Mouse (Mus musculus) brain, embryonic 14.5 days (tissue): Measurements from ENCODE around the gene Trim3. TPM values are rescaled to one million over a fixed set of nuclear protein-coding genes. Genes with fewer than 3 reads are reported as not detected.
A peak's percentile ranks its signal among the peaks of the same experiment; 100 is the strongest.

Experiments used
- DNase-seq: peaks from one replicate; pipeline ENCODE4 v3.0.0-alpha.2; 2011; ENCODE audit warnings: low read depth
- CTCF ChIP-seq: fragments of 200-500 bp; IDR thresholded peaks from 2 replicates; pipeline ENCODE4 v1.5.1; 2012; ENCODE audit warnings: inconsistent platforms, mild to moderate bottlenecking, moderate library complexity, borderline replicate concordance; ENCODE audit not compliant: insufficient read depth, insufficient read length; ENCODE audit errors: extremely low read depth
- POLR2A ChIP-seq: fragments of 200-500 bp; IDR thresholded peaks from 2 replicates; pipeline ENCODE4 v1.6.1; 2012; ENCODE audit warnings: mild to moderate bottlenecking, inconsistent platforms, borderline replicate concordance; ENCODE audit not compliant: poor library complexity, insufficient read depth, insufficient read length, severe bottlenecking; ENCODE audit errors: extremely low read depth
- polyA plus RNA-seq: library from polyadenylated mRNA; depleted of rRNA; stranded (reverse); fragments of >200 nt; gene quantifications from 2 replicates; pipeline ENCODE4 v1.2.3, GENCODE M21; 2012; rRNA removed

Trim3 gene
- polyA plus RNA-seq, 1 experiment: 127 TPM

DNA sequence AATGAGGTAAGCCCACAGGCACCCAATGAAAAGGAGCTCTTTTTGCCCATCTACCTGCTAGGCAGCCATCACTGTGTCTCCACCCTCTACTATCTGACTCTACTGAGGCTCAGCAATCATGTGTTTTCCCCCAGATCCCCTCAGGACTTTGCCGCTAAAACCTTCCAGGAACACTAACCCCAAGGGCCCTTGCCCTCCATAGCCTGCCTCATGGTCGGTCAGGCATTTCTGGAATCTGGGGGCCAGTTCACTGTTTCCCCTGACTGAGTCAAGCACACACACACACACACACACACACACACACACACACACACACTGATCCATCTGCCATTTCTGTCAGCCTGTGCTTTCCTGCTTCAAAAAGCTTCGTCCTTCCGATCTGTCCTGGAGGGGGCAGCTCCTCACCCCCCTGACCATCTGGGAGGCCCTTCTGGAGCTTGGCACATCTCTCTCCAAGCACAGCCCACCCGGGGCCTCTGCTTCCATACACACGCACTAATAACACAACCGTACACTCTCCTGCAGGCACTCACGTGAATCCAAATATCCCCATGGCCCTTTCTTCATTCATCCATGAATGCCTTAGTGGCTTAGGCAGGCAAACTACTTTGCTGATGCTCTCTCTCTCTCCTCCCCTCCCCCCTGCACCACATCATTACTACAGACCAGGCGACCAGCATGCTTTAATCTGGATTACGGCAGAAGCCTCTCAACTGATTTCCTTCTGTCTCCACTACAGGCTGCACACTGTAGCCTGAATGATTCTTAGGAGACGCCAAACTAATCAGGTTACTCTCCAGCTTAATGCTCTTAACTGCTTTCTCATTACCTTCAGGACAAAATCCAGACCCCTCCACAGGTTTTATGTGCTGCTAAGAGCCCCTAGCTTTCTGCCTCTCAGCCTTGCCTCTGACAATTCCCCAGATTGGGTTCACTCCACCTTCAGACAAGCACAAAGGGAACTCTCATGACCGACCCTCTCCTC, 63.6 kb downstream of the Trim3 start:
- TF ChIP-seq POLR2A (no peak), CTCF (no peak)
- peak; percentile 82 for DNase-seq

DNA sequence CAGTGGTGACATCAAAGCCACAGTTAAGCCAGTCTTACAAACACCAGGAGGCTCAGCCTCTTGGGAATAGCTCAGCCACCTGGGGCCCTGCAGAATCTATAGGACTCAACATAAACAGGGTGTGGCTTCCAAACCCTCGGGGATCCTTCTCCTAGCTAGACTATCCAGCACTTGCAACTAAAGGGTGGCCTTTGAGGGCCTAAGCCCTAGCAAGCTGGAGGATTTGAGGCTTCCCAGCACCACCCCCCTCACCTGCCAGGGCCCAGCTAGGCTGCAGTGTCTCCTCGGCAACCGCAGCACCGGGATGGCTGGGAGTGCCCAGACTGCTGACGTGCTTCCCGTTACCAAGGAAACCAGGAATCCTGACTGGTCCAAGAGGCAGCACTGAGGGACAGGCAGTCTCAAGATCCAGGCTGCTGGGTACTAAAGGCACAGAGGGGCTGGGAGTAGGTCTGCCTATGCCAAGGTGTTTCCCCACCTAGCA, 64.3 kb downstream of the Trim3 start:
- DNase-seq: peak; percentile 94
- TF ChIP-seq CTCF (no peak), POLR2A (no peak)

DNA sequence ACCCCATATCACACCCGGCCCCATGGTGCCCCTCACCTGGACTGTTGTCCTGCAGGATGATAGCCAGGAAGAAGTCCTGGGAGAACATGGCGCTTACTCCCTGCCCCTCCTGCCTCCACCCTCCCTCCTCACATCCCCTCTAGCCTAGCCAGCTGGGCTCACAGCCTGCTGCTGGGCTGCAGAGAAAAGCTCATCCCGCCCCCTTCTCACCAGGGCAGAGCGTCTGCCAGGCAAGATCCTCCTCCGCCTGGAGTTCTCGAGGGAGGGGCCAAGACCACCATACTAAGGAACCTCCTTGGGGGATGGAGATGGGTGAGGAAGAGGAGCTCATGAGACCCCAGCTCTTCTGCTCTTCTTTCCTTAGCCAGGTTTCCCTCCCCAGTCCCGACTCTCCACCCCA, 64.8 kb downstream of the Trim3 start:
- peak; percentile 86 for DNase-seq
- TF ChIP-seq POLR2A (no peak), CTCF (no peak)

DNA sequence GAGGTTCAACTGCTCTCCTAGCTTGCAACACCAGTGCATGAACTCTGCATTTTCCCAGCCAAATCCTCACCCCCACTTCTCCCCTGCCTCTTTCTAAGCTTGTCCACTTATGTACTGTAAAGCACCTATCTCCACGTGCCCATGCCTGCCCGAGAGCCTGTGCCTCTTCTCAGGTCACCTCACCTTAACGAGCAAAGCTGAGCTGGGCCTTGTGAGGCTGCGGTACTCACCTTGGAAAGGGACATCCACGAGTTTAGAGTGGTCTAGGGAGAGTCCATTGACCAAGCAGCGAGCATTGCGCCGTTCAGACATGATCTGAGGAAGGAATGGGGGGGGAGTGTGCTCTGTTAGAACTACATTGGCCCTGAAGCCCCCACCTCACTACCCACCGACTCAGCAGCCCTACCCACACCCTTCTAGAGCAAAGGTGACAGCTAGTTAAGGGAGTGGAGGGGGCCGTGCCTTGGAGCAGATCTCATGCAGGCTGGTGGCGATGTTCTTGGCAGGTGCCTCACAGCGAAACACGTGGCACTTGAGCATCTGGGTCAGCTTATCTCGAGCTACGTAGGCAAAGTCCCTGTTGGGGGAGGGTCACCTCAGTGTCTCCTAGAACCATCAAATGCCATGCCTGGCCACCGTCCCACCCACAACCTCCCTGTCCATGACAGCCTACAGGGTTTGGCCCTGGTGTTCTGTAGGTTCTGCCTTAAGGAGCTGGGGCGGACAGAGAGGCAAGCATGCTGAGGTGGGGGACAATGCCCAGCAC, 68.1 kb downstream of the Trim3 start:
- no peak for DNase-seq
- TF ChIP-seq CTCF: no peak
- TF ChIP-seq POLR2A: no peak

DNA sequence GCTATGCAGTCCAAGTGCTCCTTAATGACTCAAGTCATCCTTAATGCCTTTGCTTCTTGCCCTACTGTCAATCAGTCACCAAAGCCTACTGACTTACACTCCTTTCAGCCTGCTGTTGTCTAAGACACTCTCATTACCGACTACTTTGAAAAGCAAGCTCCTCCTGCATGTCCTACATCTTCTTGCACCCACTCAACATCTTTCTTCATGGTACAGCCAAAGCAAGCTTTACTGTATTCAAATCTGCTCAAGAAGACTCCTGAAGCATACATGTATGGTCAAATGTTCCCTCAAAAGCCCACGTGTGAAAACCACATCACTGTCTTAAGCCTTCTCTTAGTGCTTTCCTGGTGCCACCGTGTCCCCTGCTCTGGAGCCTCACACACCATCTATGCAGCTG, 70.0 kb downstream of the Trim3 start:
- TF ChIP-seq POLR2A (no peak), CTCF (no peak)
- DNase-seq: no peak

DNA sequence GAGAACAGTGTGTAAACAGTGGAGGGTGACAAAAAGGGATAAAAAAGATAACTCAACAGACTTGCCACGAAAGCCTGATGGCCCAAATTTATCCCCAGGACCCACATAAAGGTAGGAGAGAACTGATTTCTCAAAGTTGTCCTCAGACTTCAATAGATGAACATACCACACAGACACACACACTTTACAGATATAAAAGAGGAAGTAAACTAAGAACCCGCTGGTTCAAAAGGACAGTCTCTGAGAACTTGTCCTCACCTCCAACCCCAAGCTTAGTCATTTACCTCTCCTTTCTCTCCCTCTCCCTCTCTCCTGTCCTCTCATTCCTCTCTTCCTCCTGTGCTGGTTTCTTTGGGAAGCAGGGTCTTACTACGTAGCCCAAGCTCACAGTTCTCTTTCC, 71.1 kb downstream of the Trim3 start:
- TF ChIP-seq POLR2A (no peak), CTCF (no peak)
- no peak for DNase-seq

DNA sequence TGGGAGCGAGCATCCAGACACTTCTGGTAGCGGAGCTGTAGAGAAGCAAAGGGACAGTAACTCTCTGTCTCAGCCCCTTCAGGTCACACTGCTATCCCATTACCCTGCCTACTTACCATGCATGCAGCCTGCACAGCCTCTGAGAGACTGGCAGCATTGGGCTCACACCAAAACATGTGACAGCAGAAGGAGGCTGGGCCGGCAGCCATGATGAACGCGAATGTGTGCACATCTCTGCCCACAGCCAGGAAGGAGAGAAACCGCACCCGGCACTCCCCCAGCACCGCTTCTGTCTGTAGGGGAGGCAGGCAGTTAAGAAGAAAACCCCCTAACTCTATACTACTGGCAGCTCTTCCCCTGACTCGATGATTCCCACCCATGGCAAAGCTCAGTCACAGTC, 74.4 kb downstream of the Trim3 start:
- DNase-seq: no peak
- TF ChIP-seq POLR2A: no peak
- no peak for TF ChIP-seq CTCF

DNA sequence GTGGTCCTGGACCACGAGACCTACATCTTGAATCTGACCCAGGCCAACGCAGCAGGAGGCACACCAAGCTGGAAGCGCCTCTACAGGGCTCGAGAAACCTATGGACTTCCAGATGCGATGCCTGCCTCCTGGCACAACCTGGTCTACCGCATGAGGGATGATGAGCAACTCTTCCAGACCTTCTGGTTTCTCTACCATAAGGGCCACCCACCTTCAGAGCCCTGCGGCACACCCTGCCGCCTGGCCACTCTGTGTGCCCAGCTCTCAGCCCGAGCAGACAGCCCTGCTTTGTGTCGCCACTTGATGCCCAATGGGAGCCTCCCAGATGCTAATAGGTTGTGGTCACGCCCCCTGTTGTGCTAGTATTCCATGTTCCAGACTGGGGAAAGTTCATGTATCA, 75.7 kb downstream of the Trim3 start:
- no peak for TF ChIP-seq POLR2A
- no peak for TF ChIP-seq CTCF
- DNase-seq: no peak

DNA sequence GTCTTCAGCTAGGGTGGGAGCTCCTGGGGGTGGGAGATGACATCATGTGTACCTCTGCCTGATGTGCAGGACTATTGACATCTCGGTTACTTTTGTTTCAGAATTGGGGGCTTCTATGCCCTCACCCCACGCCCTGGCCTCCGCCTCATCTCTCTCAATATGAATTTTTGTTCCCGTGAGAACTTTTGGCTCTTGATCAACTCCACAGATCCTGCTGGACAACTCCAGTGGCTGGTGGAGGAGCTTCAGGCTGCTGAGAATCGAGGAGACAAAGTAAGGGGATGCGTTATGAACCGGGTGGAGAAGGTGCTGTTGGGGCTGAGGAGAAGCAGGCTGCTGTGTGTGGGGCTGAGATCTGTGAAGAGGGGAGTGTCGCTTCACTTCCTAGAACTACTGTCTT, 77.0 kb downstream of the Trim3 start:
- DNase-seq: no peak
- TF ChIP-seq POLR2A (no peak), CTCF (no peak)

DNA sequence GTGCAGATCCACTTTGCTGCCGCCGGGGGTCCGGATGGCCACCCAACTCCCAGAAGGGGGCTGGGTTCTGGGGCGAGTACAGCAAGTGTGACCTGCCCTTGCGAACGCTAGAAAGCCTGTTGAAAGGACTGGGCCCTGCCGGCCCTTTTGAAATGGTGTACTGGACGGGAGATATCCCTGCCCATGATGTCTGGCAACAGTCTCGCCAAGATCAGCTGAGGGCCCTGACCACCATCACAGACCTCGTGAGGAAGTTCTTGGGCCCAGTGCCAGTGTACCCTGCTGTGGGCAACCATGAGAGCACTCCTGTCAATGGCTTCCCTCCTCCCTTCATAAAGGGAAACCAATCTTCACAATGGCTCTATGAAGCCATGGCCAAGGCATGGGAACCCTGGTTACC, 77.8 kb downstream of the Trim3 start:
- TF ChIP-seq POLR2A (no peak), CTCF (no peak)
- no peak for DNase-seq

Other genes with a start within 250 kb of the Trim3 start
- 41.6 and 50.0 TPM in 2 replicates for gene Fam160a2, start 233.5 kb downstream of the Trim3 start, polyA plus RNA-seq
- 0.37 TPM in 2 replicates for gene Cnga4, start 229.0 kb downstream of the Trim3 start, polyA plus RNA-seq
- gene Cckbr, start 207.8 kb downstream of the Trim3 start, polyA plus RNA-seq: 2.1 and 3.0 TPM in 2 replicates
- gene Cavin3, start 151.3 kb downstream of the Trim3 start, polyA plus RNA-seq: 20.9 and 22.7 TPM in 2 replicates
- 51.2 and 59.6 TPM in 2 replicates for gene Smpd1, start 79.2 kb downstream of the Trim3 start, polyA plus RNA-seq
- 304 and 347 TPM in 2 replicates for gene Apbb1, start 51.9 kb downstream of the Trim3 start, polyA plus RNA-seq
- 0.45 and 0.74 TPM in 2 replicates for gene Hpx, start 33.4 kb downstream of the Trim3 start, polyA plus RNA-seq
- 101 and 145 TPM in 2 replicates for gene Timm10b, start 6.5 kb upstream of the Trim3 start, polyA plus RNA-seq
- 103 and 120 TPM in 2 replicates for gene Arfip2, start 6.8 kb upstream of the Trim3 start, polyA plus RNA-seq
- gene Gm45799, start 7.0 kb upstream of the Trim3 start, polyA plus RNA-seq: 73.1 and 134 TPM in 2 replicates
- 6.3 and 7.0 TPM in 2 replicates for gene Dnhd1, start 17.3 kb upstream of the Trim3 start, polyA plus RNA-seq
- gene Ilk, start 103.0 kb upstream of the Trim3 start, polyA plus RNA-seq: 175 and 199 TPM in 2 replicates
- 15.7 and 17.8 TPM in 2 replicates for gene Rrp8, start 103.8 kb upstream of the Trim3 start, polyA plus RNA-seq
- gene Taf10, start 110.8 kb upstream of the Trim3 start, polyA plus RNA-seq: 204 and 302 TPM in 2 replicates
- 42.8 and 48.1 TPM in 2 replicates for gene Tpp1, start 118.7 kb upstream of the Trim3 start, polyA plus RNA-seq
- gene Dchs1, start 154.1 kb upstream of the Trim3 start, polyA plus RNA-seq: 68.6 and 87.4 TPM in 2 replicates
- 165 and 185 TPM in 2 replicates for gene Mrpl17, start 177.5 kb upstream of the Trim3 start, polyA plus RNA-seq